ENCODE assay signal across 28 mouse cellular contexts in the genomic region with DNA sequence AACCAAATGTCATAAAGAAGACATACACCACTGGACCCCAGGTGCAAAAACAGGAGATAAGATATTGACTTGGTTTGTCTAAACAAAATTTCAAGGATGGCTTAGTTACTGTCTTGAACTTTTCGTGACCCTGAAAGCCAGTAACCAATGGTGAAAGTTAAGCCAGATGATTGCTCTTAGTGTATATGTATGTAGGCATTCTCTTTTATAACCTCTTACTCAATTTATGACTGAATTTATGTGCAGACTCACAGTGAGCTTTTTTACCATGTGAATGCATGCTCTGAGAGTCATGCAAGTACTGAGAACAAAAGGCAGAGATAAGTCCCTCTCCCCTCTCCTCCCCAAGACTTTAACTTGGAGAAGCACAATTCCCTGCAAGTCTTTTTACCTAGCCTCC. TPM values are rescaled to one million over a fixed set of nuclear protein-coding genes. Genes with fewer than 3 reads are reported as not detected.
DNase-seq lines count a peak whose midpoint lies in the region; ATAC-seq lines count a peak whose summit lies in the region.
"Had no signal": no experiment of that assay in that cellular context is flagged by ENCODE, and none has a peak within 500 bp of the region (broad histone marks: within the 10 kb centered on the region; RNA-seq: fewer than 3 reads in every experiment).

No protein-coding gene starts in this region.

- no peaks in the 10 kb centered on the region for H3K27me3 ChIP-seq in kidney, embryonic 16.5 days (ENCODE audit: insufficient read depth, low read length)
- H3K27me3 ChIP-seq in kidney, embryonic 14.5 days (ENCODE audit: control insufficient read depth, insufficient read depth, low read length): no peaks in the 10 kb centered on the region
- H3K27me3 ChIP-seq in intestine, embryonic 14.5 days (replicated peaks; ENCODE audit: control insufficient read depth, insufficient read depth, low read length): no peaks in the 10 kb centered on the region
- no peaks in the 10 kb centered on the region for H3K27me3 ChIP-seq in intestine, embryonic 16.5 days (replicated peaks; ENCODE audit: control insufficient read depth, insufficient read depth, low read length)
- H3K27me3 ChIP-seq: CH12.LX; forebrain, embryonic 13.5 days; heart, embryonic 12.5 days; heart, embryonic 15.5 days; hindbrain, embryonic 13.5 days; Patski had no signal

- H3K9me3 ChIP-seq in kidney, embryonic 16.5 days (ENCODE audit: low read length): no peaks in the 10 kb centered on the region
- no peaks in the 10 kb centered on the region for H3K9me3 ChIP-seq in kidney, embryonic 14.5 days (ENCODE audit: control insufficient read depth, low read length)
- H3K9me3 ChIP-seq in intestine, embryonic 14.5 days (ENCODE audit: control insufficient read depth, low read length): no peaks in the 10 kb centered on the region
- peaks cover 3% of the 10 kb centered on the region for H3K9me3 ChIP-seq in intestine, embryonic 16.5 days (ENCODE audit: control insufficient read depth, low read length)
- H3K9me3 ChIP-seq: forebrain, embryonic 10.5 days; forebrain, embryonic 13.5 days; G1E; heart, embryonic 15.5 days; hindbrain, embryonic 10.5 days; hindbrain, embryonic 13.5 days had no signal

- peak overlapping the region; percentile 3; the same call in 1 of the 2 replicates for H3K27ac ChIP-seq in kidney, embryonic 16.5 days (ENCODE audit: low read length)
- H3K27ac ChIP-seq in kidney, embryonic 14.5 days (ENCODE audit: low read depth, low read length): no peak overlapping the region
- peak overlapping the region; percentile 51; the same call in 1 of the 2 replicates for H3K27ac ChIP-seq in intestine, embryonic 14.5 days (ENCODE audit: low read depth)
- H3K27ac ChIP-seq in intestine, embryonic 16.5 days (ENCODE audit: low read length): peak overlapping the region; percentile 8; the same call in 1 of the 2 replicates
- H3K27ac ChIP-seq: forebrain, embryonic 10.5 days; forebrain, embryonic 13.5 days; heart, embryonic 15.5 days; hindbrain, embryonic 10.5 days; hindbrain, embryonic 13.5 days had no signal

- no peaks in the 10 kb centered on the region for H3K4me1 ChIP-seq in kidney, embryonic 16.5 days (ENCODE audit: insufficient read depth, low read length)
- H3K4me1 ChIP-seq in kidney, embryonic 14.5 days (ENCODE audit: control insufficient read depth, insufficient read depth, low read length): no peaks in the 10 kb centered on the region
- no peaks in the 10 kb centered on the region for H3K4me1 ChIP-seq in intestine, embryonic 14.5 days (replicated peaks; ENCODE audit: control insufficient read depth, insufficient read depth, low read length)
- H3K4me1 ChIP-seq in intestine, embryonic 16.5 days (ENCODE audit: control insufficient read depth, insufficient read depth, low read length): no peaks in the 10 kb centered on the region
- H3K4me1 ChIP-seq: forebrain, embryonic 10.5 days; forebrain, embryonic 13.5 days; heart, embryonic 15.5 days; hindbrain, embryonic 10.5 days; hindbrain, embryonic 13.5 days had no signal

- no peak overlapping the region for H3K4me2 ChIP-seq in kidney, embryonic 16.5 days (replicated peaks; ENCODE audit: low read depth, low read length)
- H3K4me2 ChIP-seq in kidney, embryonic 14.5 days (replicated peaks; ENCODE audit: low read depth, low read length): no peak overlapping the region
- H3K4me2 ChIP-seq in intestine, embryonic 14.5 days (ENCODE audit: low read length): no peak overlapping the region
- H3K4me2 ChIP-seq in intestine, embryonic 16.5 days (ENCODE audit: low read depth, low read length): no peak overlapping the region
- H3K4me2 ChIP-seq: forebrain, embryonic 13.5 days; heart, embryonic 12.5 days; heart, embryonic 15.5 days; hindbrain, embryonic 13.5 days had no signal

- H3K9ac ChIP-seq in kidney, embryonic 16.5 days (replicated peaks; ENCODE audit: low read length): no peak overlapping the region
- no peak overlapping the region for H3K9ac ChIP-seq in kidney, embryonic 14.5 days (ENCODE audit: low read depth, low read length)
- no peak overlapping the region for H3K9ac ChIP-seq in intestine, embryonic 14.5 days (ENCODE audit: low read length)
- no peak overlapping the region for H3K9ac ChIP-seq in intestine, embryonic 16.5 days (ENCODE audit: low read depth, low read length)
- H3K9ac ChIP-seq: forebrain, embryonic 13.5 days; heart, embryonic 12.5 days; heart, embryonic 15.5 days; hindbrain, embryonic 13.5 days had no signal

- H3K4me3 ChIP-seq in kidney, embryonic 16.5 days (ENCODE audit: low read length): no peak overlapping the region
- no peak overlapping the region for H3K4me3 ChIP-seq in kidney, embryonic 14.5 days (ENCODE audit: low read length)
- H3K4me3 ChIP-seq in intestine, embryonic 14.5 days (ENCODE audit: low read depth, low read length): no peak overlapping the region
- H3K4me3 ChIP-seq in intestine, embryonic 16.5 days (ENCODE audit: low read length): no peak overlapping the region
- H3K4me3 ChIP-seq: forebrain, embryonic 10.5 days; forebrain, embryonic 13.5 days; heart, embryonic 12.5 days; heart, embryonic 15.5 days; hindbrain, embryonic 10.5 days; hindbrain, embryonic 13.5 days had no signal

- ATAC-seq in kidney, embryonic 16.5 days (ENCODE audit: low FRiP score, low TSS enrichment): no peak
- ATAC-seq in kidney, embryonic 14.5 days (ENCODE audit: low FRiP score, low TSS enrichment): no peak
- 0 out of 2 replicates have a peak, but pooled peaks have one; percentile 58 for ATAC-seq in intestine, embryonic 14.5 days (replicated peaks; ENCODE audit: low FRiP score, low TSS enrichment, low read depth)
- ATAC-seq in intestine, embryonic 16.5 days: peak; percentile 88
- ATAC-seq: forebrain, embryonic 13.5 days; forebrain, embryonic 16.5 days; hindbrain, embryonic 16.5 days; Patski had no signal

- no peak for DNase-seq in intestine, embryonic 14.5 days (ENCODE audit: low spot score)
- no peak for DNase-seq in embryo, embryonic 10.5 days (ENCODE audit: low spot score)
- DNase-seq in adrenal gland, adult 18-20 months (ENCODE audit: low spot score in 2 of 2): no peak
- DNase-seq: adrenal gland, adult 2 months; adrenal gland, postnatal 14 days; B cell, adult 2 months; cerebellum, adult 11-12 months; cerebellum, adult 8-10 months; cerebellum, postnatal 10 days; cerebellum, postnatal 36 days; gastrocnemius, postnatal 10 days; gastrocnemius, postnatal 36 days; heart, postnatal 10 days; heart, postnatal 36 days had no signal

- H3K36me3 ChIP-seq in kidney, embryonic 16.5 days (ENCODE audit: insufficient read depth, low read length): no peaks in the 10 kb centered on the region
- H3K36me3 ChIP-seq in kidney, embryonic 14.5 days (ENCODE audit: control insufficient read depth, insufficient read depth, low read length): no peaks in the 10 kb centered on the region
- no peaks in the 10 kb centered on the region for H3K36me3 ChIP-seq in intestine, embryonic 14.5 days (ENCODE audit: control insufficient read depth, insufficient read depth, low read length)
- H3K36me3 ChIP-seq in intestine, embryonic 16.5 days (ENCODE audit: control insufficient read depth, insufficient read depth, low read length): no peaks in the 10 kb centered on the region
- H3K36me3 ChIP-seq: forebrain, embryonic 10.5 days; G1E; heart, embryonic 12.5 days; heart, embryonic 15.5 days; hindbrain, embryonic 10.5 days; hindbrain, embryonic 13.5 days had no signal

- WGBS in kidney, embryonic 16.5 days: 81% methylated on average over 1 of the region's 1 CpGs
- 64% methylated on average over 1 of the region's 1 CpGs for WGBS in kidney, embryonic 14.5 days
- 33% methylated on average over 1 of the region's 1 CpGs for WGBS in intestine, embryonic 14.5 days
- 43% methylated on average over 1 of the region's 1 CpGs for WGBS in intestine, embryonic 16.5 days

RNA-seq across cellular contexts. Expression of a gene that starts 47.0 kb away (rescaled TPM):
- 29.7 and 30.5 TPM in 2 replicates for polyA plus RNA-seq in kidney, embryonic 16.5 days (2015; fragmentation: Nextera tagmentation; extraction: Ambion mirVana)
- 22.9 and 30.4 TPM in 2 replicates for polyA plus RNA-seq in kidney, embryonic 14.5 days (2014; fragmentation: Nextera tagmentation; extraction: Ambion mirVana)
- polyA plus RNA-seq in intestine, embryonic 14.5 days (2014; fragmentation: Nextera tagmentation; extraction: Ambion mirVana): 27.5 and 29.2 TPM in 2 replicates
- 25.2 and 29.4 TPM in 2 replicates for polyA plus RNA-seq in intestine, embryonic 16.5 days (2015; fragmentation: Nextera tagmentation; extraction: Ambion mirVana)
- 10 to 100 TPM; 15.0 to 18.0 TPM for total RNA-seq in adrenal gland, adult 18-20 months (2021)

Comparison
In these comparisons a context has a peak if more than half of its experiments do, and no peak if none do; other contexts are left out.
1. ATAC-seq: peak in intestine, embryonic 14.5 days (single experiment) and intestine, embryonic 16.5 days (single experiment); none in kidney, embryonic 16.5 days (single experiment) and kidney, embryonic 14.5 days (single experiment).